Mouse (Mus musculus): ENCODE results near the gene Clmp. TPM values are rescaled to one million over a fixed set of nuclear protein-coding genes. Genes with fewer than 3 reads are reported as not detected.

The Clmp gene
- total RNA-seq (2017): 0.25 TPM in 1 of 2 replicates, not detected in the other

DNA sequence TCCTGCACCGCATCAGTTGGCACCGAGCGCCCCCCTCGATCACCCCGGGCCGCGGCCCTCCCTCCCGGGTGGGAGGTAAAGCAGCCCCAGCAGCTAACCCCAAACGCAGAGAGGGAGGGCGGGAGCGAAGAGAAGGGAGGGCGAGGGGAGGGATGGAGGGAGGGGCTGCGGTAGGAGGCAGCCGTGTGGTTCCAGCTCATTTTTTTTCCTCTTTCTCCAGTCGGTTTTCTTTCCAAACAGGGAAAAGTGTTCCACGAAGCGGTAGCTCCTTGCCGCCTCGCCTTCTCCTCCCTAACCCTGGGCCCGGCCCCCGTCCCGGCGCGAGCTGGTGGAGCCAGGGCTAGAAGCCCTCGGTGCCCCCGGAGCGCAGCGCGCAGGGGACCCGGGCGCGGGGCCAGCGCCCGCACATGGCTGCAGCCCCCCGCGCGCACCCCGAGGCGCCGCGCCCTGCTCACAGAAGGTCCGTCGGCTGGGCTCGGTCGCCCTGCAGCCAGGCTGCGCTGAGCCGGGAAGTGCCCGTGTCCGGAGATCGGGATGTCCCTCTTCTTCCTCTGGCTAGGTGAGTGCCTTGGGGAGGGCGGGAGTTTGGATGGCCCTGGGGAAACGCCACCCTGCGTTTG lies at the start of gene Clmp:
Clmp (plus strand) TSS at position 162 of the 620 bp plus-strand sequence.
- ATAC-seq (replicated peaks in 1 of 2; ENCODE audit: insufficient read depth in 1 of 2, low FRiP score in 2 of 2, low TSS enrichment in 1 of 2, low read depth in 1 of 2, poor library complexity in 2 of 2, severe bottlenecking in 2 of 2): peak; percentile 30 to 34; a peak in 2 of 4 replicates

DNA sequence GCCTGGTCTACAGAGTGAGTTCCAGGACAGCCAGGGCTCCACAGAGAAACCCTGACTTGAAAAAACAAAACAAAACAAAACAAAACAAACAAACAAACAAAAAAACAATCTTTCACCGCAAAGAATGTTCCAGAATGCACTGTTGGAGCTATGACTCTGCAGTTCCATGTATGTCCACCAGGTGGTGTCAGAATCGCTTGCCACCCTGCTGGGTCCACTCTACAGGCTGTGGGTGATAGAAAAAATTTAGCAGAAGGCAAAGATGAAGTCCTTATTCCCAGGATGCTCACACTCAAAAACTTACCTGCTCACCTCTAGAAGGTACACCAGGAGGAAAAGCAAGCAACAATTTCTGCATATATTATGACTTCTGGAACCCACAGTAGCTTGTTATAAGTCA lies 49.7 kb upstream of the Clmp start:
- ATAC-seq (replicated peaks in 1 of 2; ENCODE audit: insufficient read depth in 1 of 2, low FRiP score in 2 of 2, low TSS enrichment in 1 of 2, low read depth in 1 of 2, poor library complexity in 2 of 2, severe bottlenecking in 2 of 2): peak; percentile 69; a peak in 3 of 4 replicates

DNA sequence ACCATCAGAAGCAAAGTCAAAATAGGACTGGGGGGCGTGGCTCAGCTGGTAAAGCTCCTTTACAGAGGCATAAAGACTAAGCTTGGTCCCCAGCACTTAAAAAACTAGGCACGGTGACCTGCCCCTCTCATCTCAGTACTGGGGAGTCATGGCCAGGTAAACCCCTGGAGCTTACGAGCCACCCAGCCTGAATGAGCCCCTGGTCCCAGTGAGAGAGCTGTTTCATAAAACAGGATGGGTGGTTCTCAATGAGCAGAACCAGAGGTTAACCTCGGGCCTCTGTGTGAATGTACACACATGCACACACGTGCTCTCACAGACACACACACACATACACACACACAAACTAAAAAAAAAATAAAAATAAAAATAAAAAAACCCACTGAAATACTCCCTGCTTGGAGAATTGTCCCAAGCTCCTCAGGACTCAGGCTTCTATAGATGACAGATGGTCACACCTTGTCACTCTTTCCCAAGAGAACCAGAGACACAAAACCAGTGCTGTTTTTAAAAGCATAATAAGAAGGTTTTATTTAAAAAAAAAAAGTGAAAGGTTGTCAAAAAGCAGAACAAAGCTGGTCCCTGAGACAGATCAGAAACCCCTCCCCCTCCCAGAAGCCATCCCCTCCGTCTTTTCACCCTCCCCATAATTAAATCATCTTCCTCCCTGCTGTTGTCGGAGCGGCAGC lies 47.9 kb upstream of the Clmp start:
- peak; percentile 35 to 55; a peak in 2 of 4 replicates for ATAC-seq (replicated peaks in 1 of 2; ENCODE audit: insufficient read depth in 1 of 2, low FRiP score in 2 of 2, low TSS enrichment in 1 of 2, low read depth in 1 of 2, poor library complexity in 2 of 2, severe bottlenecking in 2 of 2)

DNA sequence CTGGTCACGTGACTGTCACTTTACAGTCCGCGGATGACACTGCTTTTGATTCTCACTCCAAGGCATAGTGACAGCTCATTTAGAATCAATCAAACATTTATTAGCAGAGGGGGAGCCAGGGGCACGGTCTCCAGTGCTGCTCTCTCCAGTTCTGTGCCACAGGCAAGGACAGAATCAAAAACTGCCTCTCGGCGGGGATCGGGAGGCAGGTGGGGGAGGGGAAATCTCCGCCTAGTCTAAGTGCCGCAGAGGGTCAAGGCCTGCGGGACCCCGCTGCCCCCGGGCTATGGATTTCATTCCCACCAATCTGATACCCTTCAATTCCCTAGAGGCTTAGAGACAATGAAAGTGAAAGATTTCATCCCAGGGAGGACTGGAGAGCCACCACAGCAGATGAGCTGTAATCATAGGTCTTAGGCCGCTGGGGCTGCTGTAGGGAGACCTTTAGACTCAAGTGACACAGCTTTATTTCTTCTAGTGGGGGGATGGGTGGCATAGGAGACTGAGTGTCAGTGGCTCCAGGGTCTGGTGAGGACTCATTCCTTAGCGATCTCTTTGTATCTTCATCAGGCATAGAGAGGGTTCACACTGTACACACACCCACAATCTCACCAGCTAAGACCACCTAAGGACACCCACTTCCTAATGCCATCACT lies 47.2 kb upstream of the Clmp start:
- no peak for ATAC-seq (replicated peaks in 1 of 2; ENCODE audit: insufficient read depth in 1 of 2, low FRiP score in 2 of 2, low TSS enrichment in 1 of 2, low read depth in 1 of 2, poor library complexity in 2 of 2, severe bottlenecking in 2 of 2)

DNA sequence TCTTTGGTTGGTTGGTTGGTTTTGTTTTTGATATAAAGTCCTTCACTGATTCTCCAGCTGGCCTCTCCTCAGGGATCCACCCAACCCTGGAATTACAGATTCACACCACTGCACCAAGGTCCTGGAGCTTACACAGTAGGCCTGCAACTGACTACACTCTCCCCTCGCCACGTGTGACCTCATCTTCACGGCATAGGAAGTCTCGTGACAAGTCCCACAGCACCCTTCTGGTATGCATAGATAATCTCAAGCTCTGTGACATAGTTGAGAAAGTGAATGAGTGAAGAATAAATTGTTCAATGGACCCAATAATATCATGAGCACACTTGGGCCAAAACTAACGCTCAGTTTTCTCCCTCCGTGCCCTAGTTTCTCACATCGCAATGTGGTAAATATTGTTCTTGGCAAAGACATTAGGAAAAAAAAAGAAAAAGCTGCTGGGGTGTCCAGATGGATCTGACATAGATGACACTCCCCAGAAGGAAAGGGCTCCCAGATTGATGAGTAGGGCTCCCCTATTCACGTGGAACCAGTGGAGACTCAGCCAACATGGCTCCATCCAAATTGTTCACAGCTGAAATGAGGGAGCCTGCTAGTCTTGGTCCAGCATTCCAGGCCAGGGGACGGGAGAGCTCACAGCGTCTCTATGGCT lies 46.1 kb upstream of the Clmp start:
- no peak for ATAC-seq (replicated peaks in 1 of 2; ENCODE audit: insufficient read depth in 1 of 2, low FRiP score in 2 of 2, low TSS enrichment in 1 of 2, low read depth in 1 of 2, poor library complexity in 2 of 2, severe bottlenecking in 2 of 2)

DNA sequence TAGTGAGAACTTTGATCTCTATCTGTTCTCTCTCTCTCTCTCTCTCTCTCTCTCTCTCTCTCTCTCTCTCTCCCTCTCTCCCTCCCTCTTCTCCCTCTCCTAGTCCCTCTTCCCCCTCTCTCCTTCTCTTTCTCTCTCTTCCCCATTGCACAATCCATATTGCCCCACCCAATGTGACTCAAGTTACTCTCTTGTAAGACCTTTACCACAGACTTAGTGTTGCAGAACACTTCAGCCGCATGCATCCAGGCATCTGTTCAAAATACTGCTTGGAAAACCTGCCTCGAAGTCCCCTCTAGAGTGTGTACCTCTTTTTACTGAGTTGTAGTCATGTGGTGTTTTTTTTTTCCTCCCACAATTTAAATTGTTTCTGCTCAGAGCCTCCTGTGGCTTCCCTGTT lies 44.4 kb upstream of the Clmp start:
- peak in 1 of 2 experiments; percentile 37; a peak in 1 of 4 replicates for ATAC-seq (replicated peaks in 1 of 2; ENCODE audit: insufficient read depth in 1 of 2, low FRiP score in 2 of 2, low TSS enrichment in 1 of 2, low read depth in 1 of 2, poor library complexity in 2 of 2, severe bottlenecking in 2 of 2)

DNA sequence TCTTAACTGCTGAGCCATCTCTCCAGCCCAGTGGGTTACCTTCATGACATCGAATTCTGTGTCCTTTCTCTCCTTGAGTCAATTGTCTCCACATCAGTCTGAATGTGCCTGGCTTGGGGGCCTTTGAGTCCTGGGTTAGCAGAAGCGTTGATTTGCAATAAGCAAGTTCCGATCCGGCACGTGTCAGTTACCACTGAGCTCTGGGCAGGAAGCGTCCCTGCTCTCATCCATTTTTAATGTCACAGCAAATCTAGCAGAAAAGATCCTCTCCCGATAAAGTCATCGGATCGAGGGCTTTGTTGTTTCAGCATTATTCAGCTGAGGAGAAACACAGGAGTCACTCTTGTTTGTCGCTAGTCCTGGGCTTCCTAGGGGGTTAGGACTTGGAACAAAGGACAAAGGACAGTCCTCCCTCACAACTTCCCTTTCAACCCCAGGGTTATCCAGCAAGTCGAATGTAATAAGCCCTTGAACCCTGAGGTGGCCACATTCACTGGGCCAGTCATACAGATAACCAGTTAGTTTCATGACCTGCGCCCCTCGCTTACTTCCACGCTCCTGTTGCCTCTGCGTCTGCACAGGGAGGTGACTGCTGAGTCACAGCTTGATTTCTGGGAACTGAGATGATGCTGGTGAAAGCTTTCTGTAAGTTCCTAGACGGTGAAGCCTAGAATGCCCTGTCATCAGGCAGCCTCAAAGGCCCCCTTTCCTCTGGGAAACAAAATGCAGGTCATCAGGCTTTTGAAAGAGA lies 43.1 kb upstream of the Clmp start:
- ATAC-seq (replicated peaks in 1 of 2; ENCODE audit: insufficient read depth in 1 of 2, low FRiP score in 2 of 2, low TSS enrichment in 1 of 2, low read depth in 1 of 2, poor library complexity in 2 of 2, severe bottlenecking in 2 of 2): peak in 1 of 2 experiments; percentile 40; a peak in 2 of 4 replicates

DNA sequence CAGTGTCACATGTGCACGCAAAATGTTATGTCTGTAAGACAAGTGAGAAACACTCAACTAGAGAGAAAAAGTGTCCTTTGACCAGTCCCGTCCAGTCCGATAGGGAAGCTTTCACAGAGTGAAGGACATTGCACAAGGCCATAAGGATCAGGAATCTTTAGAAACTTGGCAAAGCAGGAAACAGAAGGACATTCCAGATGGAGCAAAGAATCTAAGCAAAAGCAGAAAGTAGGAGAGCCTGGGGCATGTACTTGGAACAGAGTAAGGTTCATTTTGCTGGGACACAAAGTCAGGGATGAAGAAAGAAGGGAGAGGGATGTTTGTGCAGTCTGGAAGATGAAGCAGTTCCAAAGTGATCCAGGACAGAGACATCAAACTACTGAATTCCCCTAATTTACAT lies 36.3 kb upstream of the Clmp start:
- ATAC-seq (replicated peaks in 1 of 2; ENCODE audit: insufficient read depth in 1 of 2, low FRiP score in 2 of 2, low TSS enrichment in 1 of 2, low read depth in 1 of 2, poor library complexity in 2 of 2, severe bottlenecking in 2 of 2): no peak

DNA sequence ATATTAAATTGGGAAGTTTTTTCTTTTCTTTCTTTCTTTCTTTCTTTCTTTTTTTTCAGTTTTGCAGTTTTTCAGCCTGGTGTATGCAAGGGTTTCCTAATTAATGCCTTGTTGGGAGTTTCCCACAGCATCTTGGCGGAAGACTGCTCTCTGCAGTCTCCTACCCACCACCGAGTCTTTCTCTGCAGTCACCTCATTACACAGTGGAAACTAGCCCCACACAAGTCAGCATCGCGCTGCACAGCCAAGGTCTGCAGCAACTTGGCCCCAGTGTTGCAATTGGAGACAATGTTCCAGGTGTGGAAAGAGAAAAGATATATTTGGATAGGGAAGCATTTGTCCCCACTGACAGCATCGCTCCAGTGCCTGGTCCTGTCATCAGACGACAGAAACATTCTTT lies 35.8 kb upstream of the Clmp start:
- ATAC-seq (replicated peaks in 1 of 2; ENCODE audit: insufficient read depth in 1 of 2, low FRiP score in 2 of 2, low TSS enrichment in 1 of 2, low read depth in 1 of 2, poor library complexity in 2 of 2, severe bottlenecking in 2 of 2): no peak

DNA sequence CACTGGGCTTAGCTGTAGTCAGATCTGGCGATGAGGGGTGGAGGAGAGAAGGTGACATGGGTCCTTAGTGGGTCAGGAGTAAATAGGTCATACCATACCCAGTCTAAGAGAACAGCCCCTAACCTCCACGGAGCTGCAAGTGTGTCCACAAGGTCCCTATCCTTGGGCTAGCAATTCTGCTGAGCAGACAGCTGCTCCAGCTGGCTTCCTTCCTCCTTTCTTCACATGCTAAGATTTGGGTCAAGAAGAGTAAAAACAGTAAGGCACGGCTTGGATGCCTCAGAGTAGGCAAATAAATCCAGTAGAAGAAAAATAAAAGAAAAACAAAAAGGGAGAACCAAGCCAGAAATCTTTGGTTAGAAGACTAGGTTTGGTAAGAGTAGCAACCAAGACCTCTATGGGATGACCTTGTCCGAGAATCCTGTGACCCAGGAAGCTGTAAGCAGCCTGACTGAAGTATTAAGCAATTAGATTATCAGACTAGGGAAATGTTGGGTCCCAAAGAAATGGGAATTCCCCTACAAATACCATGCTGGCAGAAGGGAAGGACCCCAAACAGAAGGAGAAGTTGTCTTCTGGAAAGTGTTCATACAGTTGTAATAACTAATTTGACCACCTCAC lies 34.4 kb upstream of the Clmp start:
- no peak for ATAC-seq (replicated peaks in 1 of 2; ENCODE audit: insufficient read depth in 1 of 2, low FRiP score in 2 of 2, low TSS enrichment in 1 of 2, low read depth in 1 of 2, poor library complexity in 2 of 2, severe bottlenecking in 2 of 2)

DNA sequence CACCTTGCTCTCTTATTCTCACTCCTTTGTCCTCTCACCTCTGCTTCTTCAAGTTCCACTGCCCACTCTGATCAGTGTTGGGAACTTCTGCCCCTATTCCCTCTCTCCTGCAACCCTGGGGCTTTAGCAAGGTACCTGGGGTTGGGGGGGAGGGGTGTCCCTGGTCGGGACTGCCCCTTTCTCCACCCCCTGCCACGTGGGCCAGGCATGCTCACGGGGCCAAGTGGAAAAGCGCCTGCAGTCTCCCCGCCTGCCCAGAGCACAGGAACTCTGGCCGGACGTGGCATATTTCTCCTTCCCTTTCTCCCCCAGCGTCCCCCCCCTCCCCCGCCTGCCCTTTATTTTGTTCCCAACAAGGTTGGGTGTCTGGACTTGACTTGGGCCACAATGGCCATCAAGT lies 33.0 kb upstream of the Clmp start:
- peak; percentile 42 to 49; a peak in 1 of 4 replicates for ATAC-seq (replicated peaks in 1 of 2; ENCODE audit: insufficient read depth in 1 of 2, low FRiP score in 2 of 2, low TSS enrichment in 1 of 2, low read depth in 1 of 2, poor library complexity in 2 of 2, severe bottlenecking in 2 of 2)

DNA sequence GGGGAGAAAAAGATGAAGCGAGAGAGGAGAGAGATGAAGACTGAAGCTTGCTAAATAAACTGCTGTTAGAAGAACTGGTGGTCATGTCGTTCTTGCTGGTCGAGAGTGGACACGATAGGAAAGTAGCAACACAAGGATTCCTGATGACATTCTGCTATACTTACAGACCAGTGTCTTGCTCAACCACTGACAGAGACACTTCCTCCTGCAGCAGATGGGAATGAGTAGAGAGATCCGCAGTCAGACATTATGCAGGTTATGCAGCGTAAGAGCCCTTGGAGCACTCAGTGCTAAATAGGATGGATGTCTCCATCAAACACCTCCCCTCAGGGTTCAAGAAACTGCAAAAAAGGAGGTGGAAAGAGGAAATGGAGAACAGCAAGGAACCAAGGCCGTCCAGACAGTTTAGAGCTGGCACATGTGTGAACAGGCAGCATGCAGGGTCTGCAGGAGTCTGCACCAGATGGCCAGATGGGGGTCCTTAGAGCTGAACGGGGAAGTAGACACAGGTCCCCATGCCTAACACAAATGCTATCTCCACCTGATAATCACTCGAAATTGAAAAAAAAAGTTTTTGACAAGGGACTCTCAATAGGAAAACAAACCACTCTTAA lies 19.5 kb upstream of the Clmp start:
- no peak for ATAC-seq (replicated peaks in 1 of 2; ENCODE audit: insufficient read depth in 1 of 2, low FRiP score in 2 of 2, low TSS enrichment in 1 of 2, low read depth in 1 of 2, poor library complexity in 2 of 2, severe bottlenecking in 2 of 2)

DNA sequence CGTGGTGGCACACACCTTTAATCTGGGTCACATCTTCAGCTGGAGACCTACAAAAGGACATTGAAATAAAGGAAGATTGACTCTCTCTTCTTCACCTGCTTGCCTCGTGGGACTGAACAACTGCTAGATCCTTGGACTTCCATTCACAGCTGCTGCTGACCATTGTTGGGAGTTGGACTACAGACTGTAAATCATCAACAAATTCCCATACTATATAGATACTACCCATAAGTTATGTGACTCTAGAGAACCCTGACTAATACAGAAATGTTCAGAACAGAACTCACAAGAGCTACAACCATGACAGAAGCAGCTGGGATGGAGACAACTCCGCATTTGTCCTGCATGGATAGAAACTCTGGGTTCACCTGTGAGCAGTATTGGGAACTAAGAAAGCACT lies 15.4 kb upstream of the Clmp start, which contains the start of gene Gm21915:
Gm21915 (plus strand) TSS at position 301 of the 400 bp plus-strand sequence.
- no peak for ATAC-seq (replicated peaks in 1 of 2; ENCODE audit: insufficient read depth in 1 of 2, low FRiP score in 2 of 2, low TSS enrichment in 1 of 2, low read depth in 1 of 2, poor library complexity in 2 of 2, severe bottlenecking in 2 of 2)

DNA sequence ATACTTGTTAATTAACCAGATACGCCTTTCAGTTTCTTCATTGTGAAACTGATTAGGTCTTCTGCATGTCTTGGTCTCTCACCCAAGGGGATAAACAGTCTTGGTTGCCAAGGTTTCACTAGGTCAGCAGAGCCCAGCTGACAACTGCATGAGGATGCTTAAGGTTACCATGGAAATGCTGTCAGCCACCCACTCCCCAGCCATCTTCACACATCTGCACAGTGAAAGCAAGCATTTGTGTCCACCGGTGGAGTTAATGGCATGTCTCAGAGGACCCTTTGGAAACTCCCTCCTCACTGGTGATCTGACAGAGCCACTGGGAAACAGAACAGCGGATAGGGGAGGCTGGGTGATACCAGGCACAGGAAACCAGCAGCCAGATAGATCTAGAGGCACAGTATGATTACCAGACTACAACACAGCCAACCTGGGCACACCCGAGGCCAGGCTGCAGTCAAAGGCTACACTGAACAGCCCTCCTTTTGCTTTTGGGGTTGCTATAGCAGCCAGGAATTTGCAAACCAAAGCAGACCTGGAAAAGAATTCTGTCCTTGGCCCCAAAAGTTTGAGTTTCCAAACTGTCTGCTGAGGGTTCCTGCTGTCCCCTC lies 14.3 kb upstream of the Clmp start:
- no peak for ATAC-seq (replicated peaks in 1 of 2; ENCODE audit: insufficient read depth in 1 of 2, low FRiP score in 2 of 2, low TSS enrichment in 1 of 2, low read depth in 1 of 2, poor library complexity in 2 of 2, severe bottlenecking in 2 of 2)

DNA sequence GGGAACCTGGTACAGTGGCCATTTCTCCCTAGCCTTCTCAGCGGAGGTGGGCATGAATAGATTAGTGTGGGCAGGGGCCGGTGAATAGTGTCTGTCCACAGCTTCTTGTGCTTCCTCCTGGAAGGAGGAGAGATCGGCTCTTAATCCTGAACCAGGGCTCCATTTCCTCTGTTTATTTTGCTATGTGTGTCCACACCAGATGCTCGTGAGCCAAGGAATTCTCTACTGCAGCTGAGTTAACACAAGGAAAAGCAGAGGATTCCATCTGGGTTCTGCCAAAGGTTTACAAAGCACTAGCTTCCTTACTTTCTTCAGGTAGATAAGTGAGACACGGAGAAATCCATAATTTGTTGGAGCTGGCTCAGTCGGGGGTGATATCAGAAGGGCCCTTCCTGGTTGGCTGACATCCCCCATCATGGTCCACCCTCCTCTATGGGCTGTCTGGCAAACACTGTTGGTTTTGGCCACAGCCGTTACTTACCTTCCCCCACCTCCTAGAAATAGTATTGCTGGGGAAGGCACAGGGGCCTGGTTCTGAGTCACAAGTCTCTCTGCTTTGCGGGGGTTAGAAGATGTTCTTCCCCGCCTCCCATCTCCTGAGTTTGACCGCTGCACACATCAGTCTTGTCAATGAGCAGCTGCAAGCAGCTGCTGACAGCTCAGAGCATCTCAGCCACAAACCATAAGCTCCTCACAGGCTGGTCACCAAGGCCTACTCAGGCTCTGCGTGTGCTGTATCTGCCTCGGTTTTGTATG lies 10.4 kb upstream of the Clmp start:
- ATAC-seq (replicated peaks in 1 of 2; ENCODE audit: insufficient read depth in 1 of 2, low FRiP score in 2 of 2, low TSS enrichment in 1 of 2, low read depth in 1 of 2, poor library complexity in 2 of 2, severe bottlenecking in 2 of 2): no peak

DNA sequence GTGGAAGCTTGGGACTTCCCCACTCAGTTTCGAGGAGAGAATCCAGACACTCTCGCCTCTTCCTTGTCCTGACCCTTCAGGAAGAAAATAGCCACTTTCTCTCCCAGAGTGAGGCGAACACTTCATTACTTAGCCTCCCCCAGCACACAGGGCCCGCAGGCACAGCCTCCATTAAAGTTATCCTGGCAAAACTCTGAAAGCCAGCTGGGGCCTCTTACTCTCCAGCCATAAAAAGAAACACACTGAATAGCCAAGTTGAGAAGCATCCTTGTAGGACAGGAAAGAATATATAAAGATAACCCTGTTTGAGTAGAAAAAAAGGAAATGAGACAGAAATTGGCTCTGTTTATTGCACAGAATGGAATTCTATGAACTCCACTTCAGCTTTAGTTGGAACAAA lies 7.1 kb upstream of the Clmp start:
- ATAC-seq (replicated peaks in 1 of 2; ENCODE audit: insufficient read depth in 1 of 2, low FRiP score in 2 of 2, low TSS enrichment in 1 of 2, low read depth in 1 of 2, poor library complexity in 2 of 2, severe bottlenecking in 2 of 2): no peak

All from hematopoietic stem cell, adult 5-6 weeks (primary cell).